Mouse (Mus musculus) c-Kit-positive CD71-positive TER-119-positive erythroid progenitor cells, embryonic 14.5 days (primary cell): ENCODE results near the gene Lactb.
A peak's percentile ranks its signal among the peaks of the same experiment; 100 is the strongest.

Experiments
- DNase-seq: peaks from one replicate; pipeline ENCODE4 v3.0.0-alpha.2; 2013; ENCODE audit warnings: low spot score

The Lactb gene

DNA sequence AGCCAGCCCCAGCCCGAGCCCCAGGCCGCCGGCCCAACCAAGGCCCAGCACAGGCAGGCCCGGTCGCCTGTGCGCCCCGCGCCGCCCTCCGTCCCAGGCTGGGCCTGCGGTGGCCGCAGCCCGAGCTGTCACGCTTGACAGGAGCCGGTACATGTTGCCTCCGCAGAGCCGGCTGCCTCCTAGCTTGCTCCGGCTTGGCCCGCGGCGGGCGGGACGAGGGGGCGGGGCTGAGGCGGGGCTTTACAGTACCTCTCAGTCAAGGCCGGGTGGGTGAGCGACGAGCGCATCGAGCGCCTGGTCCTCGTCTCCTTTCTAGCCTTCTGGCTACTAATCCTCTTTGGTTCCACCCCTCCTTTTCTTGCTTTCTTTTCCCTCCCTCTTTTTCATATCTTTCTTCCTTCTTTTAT is at the start of gene Lactb:
TSS of gene Lactb (minus strand) at position 246 of the 407 bp plus-strand sequence.
- peak; percentile 85 for DNase-seq

DNA sequence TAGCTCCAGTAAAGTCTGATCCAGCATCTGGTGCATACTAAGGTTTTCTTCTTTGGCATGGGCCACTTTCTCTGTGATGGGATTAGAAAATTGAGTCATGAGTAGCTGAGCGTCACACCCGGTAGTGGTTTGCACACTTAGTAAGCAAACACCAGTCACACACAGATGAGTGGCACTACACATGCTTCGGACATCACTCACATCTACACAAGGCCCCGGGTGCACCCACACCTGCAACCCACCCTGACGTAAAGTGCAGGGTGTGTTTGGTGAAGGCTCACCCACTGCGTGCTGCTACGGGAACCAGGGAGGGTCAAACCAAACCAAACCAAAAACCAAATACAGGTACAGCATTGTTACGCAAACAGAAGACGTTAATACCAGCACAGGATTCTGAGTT is 48.1 kb upstream of the Lactb start:
- no peak for DNase-seq

DNA sequence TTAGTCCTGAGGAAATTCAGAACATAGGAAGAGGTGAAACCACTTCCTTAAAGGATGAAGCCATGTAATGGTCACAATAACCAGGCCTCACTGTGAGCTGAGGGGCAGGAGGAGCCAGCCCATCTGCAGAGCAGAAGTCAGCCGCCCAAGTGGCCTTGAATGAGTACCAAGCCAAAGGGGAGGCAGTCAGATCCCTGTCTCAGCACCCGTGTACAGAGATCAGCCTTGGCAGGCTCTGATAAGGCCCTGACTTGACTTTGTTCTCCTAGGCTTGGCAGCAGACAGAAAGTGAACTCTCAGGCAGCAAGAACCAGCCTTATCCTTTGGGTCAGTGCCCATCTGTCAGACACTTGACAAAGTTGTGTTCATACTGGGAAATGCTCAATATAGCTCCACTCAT is 44.8 kb upstream of the Lactb start:
- DNase-seq = peak; percentile 60

DNA sequence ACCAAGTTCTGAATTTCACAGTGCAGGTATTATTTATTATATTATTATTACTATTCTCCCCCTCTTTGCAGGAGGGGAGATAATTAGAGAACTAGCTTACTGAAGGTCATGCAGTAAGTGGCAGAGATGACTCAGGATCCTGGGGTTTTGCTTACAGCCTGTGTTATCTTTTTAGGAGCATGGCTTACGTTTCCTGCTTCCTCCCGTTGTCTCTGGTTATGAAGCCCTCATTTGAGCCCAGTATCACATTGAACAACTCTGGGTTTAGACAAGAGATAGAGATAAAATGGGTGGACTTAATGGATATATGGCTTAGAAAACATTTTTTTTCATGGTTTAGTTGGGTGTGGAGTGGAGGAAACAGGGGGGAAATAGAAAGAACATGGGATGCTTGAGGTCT is 38.2 kb upstream of the Lactb start:
- DNase-seq = peak; percentile 54

DNA sequence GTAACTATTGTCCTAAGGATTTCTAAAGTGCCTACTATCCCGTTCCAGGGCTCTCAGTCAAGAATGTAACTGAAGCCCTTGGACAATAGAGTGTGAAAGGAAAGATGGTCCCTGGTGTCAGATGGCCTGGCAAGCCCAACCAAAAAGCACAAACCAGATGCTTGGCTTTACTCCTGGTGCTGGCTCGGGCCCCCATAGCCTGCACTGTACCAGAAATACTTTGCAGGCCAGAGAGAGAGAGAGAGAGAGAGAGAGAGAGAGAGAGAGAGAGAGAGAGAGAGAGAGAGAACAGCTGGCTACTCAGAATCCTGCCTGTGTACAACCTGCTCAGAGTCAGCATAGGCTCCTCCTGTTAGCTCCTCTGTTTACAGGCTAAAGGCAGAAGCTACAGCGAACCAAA is 37.2 kb upstream of the Lactb start:
- DNase-seq = no peak

DNA sequence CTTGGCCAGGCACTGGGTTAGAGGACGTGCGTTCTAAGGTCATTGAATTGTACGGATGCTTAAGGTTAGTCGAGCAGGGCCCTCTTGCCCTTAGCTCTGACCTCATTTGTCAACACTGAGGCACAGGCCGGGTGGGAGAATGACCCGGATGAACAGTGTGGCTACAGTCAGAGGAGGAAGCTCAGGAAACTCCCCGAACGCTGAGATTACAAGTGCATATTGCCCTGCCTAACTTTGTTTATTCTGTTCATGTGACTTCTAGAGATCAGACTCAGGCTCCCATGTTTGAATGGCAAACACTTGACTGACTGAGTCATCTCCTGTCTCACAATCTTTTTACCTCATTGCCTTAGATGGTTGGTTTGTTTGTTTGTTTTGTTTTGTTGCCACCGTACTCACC is 36.2 kb upstream of the Lactb start:
- DNase-seq = no peak

GRCm38 (mm10) chr9:67008781-67009180 is 33.5 kb upstream of the Lactb start:
- DNase-seq = no peak

DNA sequence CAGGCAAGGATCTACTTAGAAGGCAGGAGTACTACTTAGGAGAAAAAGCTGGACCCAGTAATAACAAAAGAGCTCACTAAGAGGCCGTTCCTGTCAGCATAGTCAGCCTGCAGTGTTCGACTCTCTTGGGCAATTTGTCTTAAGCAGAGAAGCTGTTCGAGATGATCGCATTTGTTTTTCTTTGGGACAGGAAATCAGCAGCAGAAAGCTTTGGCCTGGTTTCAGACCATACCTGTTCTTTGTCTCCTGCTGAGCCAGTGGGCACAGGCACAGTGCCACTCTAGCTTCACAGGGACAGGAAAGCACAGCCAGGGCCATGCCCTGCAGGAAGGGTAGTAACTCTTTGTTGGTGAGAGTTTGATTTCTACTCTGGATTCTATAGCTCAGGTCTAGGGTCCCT is 31.1 kb upstream of the Lactb start:
- DNase-seq = no peak

GRCm38 (mm10) chr9:67005161-67005742 is 30.0 kb upstream of the Lactb start:
- no peak for DNase-seq

- no peak for DNase-seq
These were observed 28.4 kb upstream of the Lactb start for GRCm38 (mm10) chr9:67003656-67004055.

DNA sequence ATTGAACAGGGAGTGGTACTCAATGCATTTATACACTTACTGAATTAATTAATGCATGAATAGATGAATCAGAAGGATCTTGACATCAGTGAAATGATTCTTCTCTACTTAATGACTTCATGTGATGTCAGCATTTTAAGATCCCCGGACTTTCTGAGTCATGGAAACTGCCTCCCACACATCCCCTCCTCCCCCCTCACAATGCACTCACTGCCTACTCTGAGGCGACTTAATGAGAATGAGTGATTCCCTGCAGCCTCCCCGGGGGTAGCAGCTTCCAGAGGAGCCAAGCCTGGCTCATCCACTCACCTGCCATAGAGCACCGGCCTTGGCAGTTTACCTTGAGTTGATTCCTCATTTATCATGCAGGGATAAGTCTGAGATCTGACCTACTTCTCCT is 27.9 kb upstream of the Lactb start:
- DNase-seq = no peak

- no peak for DNase-seq
These were observed 26.2 kb upstream of the Lactb start for GRCm38 (mm10) chr9:67001506-67001905.

GRCm38 (mm10) chr9:67001050-67001449 is 25.8 kb upstream of the Lactb start:
- DNase-seq = peak; percentile 85

DNA sequence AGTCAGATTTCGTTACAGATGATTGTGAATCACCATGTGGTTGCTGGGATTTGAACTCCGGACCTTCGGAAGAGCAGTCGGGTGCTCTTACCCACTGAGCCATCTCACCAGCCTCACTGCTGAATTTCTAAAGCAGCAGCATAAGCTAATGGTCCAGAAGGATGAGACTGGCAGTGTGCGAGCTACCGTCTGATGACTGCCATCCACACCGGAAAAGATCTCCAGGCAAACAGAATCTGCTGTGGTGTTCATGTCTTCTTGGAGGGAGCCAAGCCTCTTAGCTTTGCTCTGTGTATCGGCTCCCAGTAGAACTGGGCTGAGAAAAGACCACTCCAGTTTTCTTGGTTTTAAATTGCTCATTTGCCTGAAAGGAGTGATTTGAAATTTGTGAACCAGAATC is 24.4 kb upstream of the Lactb start:
- no peak for DNase-seq

GRCm38 (mm10) chr9:66991750-66992410 is 16.6 kb upstream of the Lactb start:
- DNase-seq = no peak

GRCm38 (mm10) chr9:66991021-66991749 is 15.9 kb upstream of the Lactb start:
- DNase-seq = no peak

GRCm38 (mm10) chr9:66990046-66990445 is 14.8 kb upstream of the Lactb start:
- no peak for DNase-seq

GRCm38 (mm10) chr9:66989581-66989980 is 14.3 kb upstream of the Lactb start:
- no peak for DNase-seq

DNA sequence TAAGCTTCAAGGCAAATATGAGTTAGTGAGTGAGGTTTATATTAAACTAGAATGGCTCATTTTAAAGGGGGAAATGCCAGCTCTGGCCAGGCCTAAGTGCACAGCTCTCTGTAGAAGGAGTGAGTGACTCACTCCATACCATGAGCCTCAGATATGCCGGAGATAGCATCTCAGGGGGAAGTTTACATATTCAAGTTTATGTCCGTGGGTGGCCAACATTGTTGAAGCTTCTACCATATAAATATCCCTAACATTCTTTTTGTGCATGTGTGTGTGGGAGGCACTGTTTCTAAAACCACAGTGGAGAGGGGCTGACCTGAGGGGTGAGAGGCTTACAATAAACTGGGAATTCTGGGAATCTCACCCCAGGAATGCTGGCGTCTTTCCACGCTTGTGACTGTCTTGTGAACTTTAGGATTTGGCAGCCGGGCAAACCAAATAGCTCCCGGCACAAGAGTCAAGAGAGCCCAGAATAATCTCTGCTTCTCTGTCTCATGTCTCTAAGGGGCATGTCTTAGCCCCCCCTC is 13.7 kb upstream of the Lactb start:
- DNase-seq = no peak

DNA sequence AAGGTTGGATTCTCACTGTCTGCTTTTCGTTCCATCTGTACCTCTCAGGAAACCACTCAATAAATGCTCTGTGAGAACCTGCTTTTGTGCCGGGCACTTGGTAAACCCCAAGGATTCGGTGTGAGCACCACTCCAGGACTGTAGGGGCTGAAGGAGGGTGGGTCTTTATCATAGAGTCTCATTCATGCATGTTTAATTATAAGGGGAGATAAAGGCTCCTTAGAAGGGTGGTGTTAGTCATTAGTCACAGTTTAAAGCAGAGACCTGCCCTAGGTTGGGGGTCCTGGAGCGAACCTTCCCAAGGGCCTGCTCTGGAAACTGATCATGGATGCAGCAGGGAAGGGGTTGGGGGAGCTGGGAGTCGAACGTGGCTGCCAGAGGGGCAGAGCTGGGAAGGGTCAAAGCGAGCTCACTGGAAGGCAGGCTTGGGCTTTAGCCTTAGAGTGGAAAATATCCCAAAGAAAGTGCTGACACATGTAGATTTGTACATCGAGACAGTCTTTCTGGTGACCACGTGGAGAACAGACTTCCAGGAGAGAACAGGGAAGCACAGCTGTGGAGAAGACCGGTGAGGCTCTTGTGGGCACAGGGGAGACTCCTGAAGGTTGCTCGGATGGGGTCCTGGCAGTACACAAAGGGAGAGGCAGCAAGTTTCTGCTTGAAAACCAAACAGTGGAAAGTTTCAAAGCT is 13.1 kb upstream of the Lactb start:
- DNase-seq = peak; percentile 53

GRCm38 (mm10) chr9:66985377-66985776 is 10.1 kb upstream of the Lactb start:
- DNase-seq = no peak

DNA sequence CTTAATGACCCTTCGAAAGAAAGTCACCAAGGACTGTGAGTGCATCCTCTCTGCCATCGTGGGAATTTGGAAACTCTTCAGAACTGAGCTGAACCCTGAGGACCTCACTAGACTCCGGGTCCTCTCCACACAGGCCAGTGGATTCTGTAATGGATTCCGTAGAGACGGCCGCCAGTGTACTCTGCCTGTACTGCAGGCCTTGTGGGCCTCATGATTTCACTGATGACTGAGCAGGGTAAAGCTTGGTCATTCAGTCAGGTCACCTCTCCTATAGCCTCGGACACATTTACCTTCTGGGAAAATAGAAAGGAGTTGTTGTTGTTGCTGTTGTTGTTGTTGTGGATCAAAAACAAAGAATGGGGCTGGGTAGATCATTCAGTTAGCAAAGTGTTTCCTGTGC is 6.8 kb upstream of the Lactb start:
- no peak for DNase-seq

DNA sequence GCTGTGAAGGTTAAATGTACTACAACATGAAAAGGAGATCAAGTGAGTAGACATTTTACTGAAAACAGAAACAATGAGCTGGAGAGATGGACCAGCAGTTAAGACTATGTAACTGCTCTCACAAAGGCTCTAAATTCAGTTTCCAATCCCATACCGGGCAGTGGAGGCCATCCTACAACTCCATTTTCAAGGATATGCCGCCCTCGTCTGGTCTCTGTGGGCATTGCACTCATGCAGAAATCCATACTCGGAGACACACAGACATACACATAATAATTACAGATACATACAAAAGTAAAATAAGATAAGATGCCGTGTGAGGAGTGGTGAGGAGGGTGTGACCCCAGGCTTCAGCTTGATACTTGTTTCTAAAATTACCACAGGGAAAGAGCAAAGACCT is 5.2 kb upstream of the Lactb start:
- DNase-seq = peak; percentile 81
